In the genomic region with DNA sequence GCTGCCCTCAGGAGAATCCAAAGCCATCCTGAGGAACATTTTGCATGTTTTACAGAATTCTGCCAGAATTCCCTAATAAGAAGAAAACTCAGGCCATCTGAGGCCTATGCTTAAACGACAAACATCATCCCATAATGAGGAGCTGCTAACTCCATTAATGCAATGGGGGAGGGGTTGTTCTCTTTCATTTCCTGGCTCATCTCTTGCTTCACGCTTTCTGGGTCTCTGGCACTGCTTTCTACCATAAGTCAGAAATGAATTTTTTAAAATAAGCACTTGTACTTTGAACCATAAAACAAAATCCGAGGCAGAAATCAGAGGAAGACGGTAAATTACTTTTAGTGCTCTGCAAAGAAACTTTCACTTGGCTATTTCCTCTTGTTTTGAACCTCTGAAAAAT, we compare ENCODE assay signal across 24 mouse cellular contexts.
DNase-seq lines count a peak whose midpoint lies in the region; ATAC-seq and TF ChIP-seq lines count a peak whose summit lies in the region.
"Had no signal": no experiment of that assay in that cellular context is flagged by ENCODE, and none has a peak within 500 bp of the region (broad histone marks: within the 10 kb centered on the region; RNA-seq: fewer than 3 reads in every experiment).

No protein-coding gene starts in this region.

- 0 out of 2 replicates have a peak, but pooled peaks cover 3% of the 10 kb centered on the region for H3K4me1 ChIP-seq in embryonic facial prominence, embryonic 13.5 days
- H3K4me1 ChIP-seq in embryonic facial prominence, embryonic 10.5 days = 0 out of 2 replicates have a peak, but pooled peaks cover 2% of the 10 kb centered on the region
- no peaks in the 10 kb centered on the region for H3K4me1 ChIP-seq in kidney, postnatal 0 days (replicated peaks; ENCODE audit: insufficient read depth, low read length)
- H3K4me1 ChIP-seq in lung, embryonic 14.5 days (ENCODE audit: insufficient read depth) = no peaks in the 10 kb centered on the region
- no peaks in the 10 kb centered on the region for H3K4me1 ChIP-seq in lung, adult 2 months (ENCODE audit: control insufficient read depth, insufficient read depth, low read length)
- 0 out of 2 replicates have a peak, but pooled peaks cover 4% of the 10 kb centered on the region for H3K4me1 ChIP-seq in neural tube, embryonic 13.5 days (replicated peaks)
- H3K4me1 ChIP-seq: forebrain, embryonic 13.5 days had no signal

- no peak overlapping the region for H3K4me2 ChIP-seq in embryonic facial prominence, embryonic 13.5 days
- H3K4me2 ChIP-seq in kidney, postnatal 0 days (ENCODE audit: low read length) = no peak overlapping the region
- H3K4me2 ChIP-seq in lung, embryonic 14.5 days = no peak overlapping the region
- no peak overlapping the region for H3K4me2 ChIP-seq in neural tube, embryonic 13.5 days
- H3K4me2 ChIP-seq: forebrain, embryonic 13.5 days had no signal

- 56% methylated on average over 4 of the region's 4 CpGs for WGBS in embryonic facial prominence, embryonic 13.5 days
- 76% methylated on average over 4 of the region's 4 CpGs for whole genome bisulfite sequencing in embryonic facial prominence, embryonic 10.5 days
- 43% methylated on average over 4 of the region's 4 CpGs for WGBS in kidney, postnatal 0 days
- 57% methylated on average over 4 of the region's 4 CpGs for whole genome bisulfite sequencing in lung, embryonic 14.5 days
- 66% methylated on average over 4 of the region's 4 CpGs for WGBS in lung, adult 2 months
- 63% methylated on average over 4 of the region's 4 CpGs for WGBS in neural tube, embryonic 13.5 days

- no peak for DNase-seq in embryonic facial prominence, embryonic 10.5 days (ENCODE audit: low spot score)
- DNase-seq in kidney, postnatal 0 days (ENCODE audit: low spot score) = peak; percentile 62
- DNase-seq in kidney, adult 8-10 months = no peak
- peak; percentile 34 for DNase-seq in lung, embryonic 14.5 days
- DNase-seq in lung, adult 2 months = no peak
- no peak for DNase-seq in neural tube, embryonic 10.5 days (ENCODE audit: extremely low spot score, low spot score)
- DNase-seq: adrenal gland, adult 8-10 months; adrenal gland, postnatal 14 days; adrenal gland, postnatal 36 days; B cell, adult 2 months; cerebellum, adult 11 months; cerebellum, adult 18-20 months; cerebellum, adult 9-10 months; cerebellum, postnatal 10 days; cerebellum, postnatal 25 days; forebrain, postnatal 0 days had no signal

- TF ChIP-seq POLR2A in lung, adult 2 months (IDR thresholded peaks at IDR 0.05; ENCODE audit: borderline replicate concordance, extremely low read depth, low read depth, low read length) = no peak

- no peak overlapping the region for H3K4me3 ChIP-seq in embryonic facial prominence, embryonic 13.5 days
- no peak overlapping the region for H3K4me3 ChIP-seq in embryonic facial prominence, embryonic 10.5 days
- no peak overlapping the region for H3K4me3 ChIP-seq in kidney, postnatal 0 days (replicated peaks; ENCODE audit: low read depth, low read length)
- H3K4me3 ChIP-seq in lung, embryonic 14.5 days (ENCODE audit: low read depth, low read length) = no peak overlapping the region
- H3K4me3 ChIP-seq in lung, adult 2 months (replicated peaks; ENCODE audit: extremely low read depth, low read depth, low read length) = no peak overlapping the region
- no peak overlapping the region for H3K4me3 ChIP-seq in neural tube, embryonic 13.5 days
- H3K4me3 ChIP-seq: forebrain, embryonic 13.5 days had no signal

- H3K27ac ChIP-seq in embryonic facial prominence, embryonic 13.5 days = 0 out of 2 replicates have a peak overlapping the region, but pooled peaks have one; percentile 7
- H3K27ac ChIP-seq in embryonic facial prominence, embryonic 10.5 days (replicated peaks) = no peak overlapping the region
- no peak overlapping the region for H3K27ac ChIP-seq in kidney, postnatal 0 days
- H3K27ac ChIP-seq in lung, embryonic 14.5 days (ENCODE audit: low read depth) = no peak overlapping the region
- H3K27ac ChIP-seq in neural tube, embryonic 13.5 days (replicated peaks) = peak overlapping the region; percentile 15; the same call in 1 of the 2 replicates
- H3K27ac ChIP-seq: forebrain, embryonic 13.5 days had no signal

- TF ChIP-seq CTCF in kidney, postnatal 0 days (IDR thresholded peaks at IDR 0.05; ENCODE audit: low read depth) = no peak
- TF ChIP-seq CTCF in lung, embryonic 14.5 days (IDR thresholded peaks at IDR 0.05; ENCODE audit: low read depth) = no peak
- TF ChIP-seq CTCF in lung, adult 2 months (IDR thresholded peaks at IDR 0.05; ENCODE audit: insufficient read depth, low read length) = no peak

- no peak overlapping the region for H3K9ac ChIP-seq in embryonic facial prominence, embryonic 13.5 days
- no peak overlapping the region for H3K9ac ChIP-seq in kidney, postnatal 0 days (ENCODE audit: low read depth, low read length)
- H3K9ac ChIP-seq in lung, embryonic 14.5 days = no peak overlapping the region
- H3K9ac ChIP-seq in neural tube, embryonic 13.5 days = no peak overlapping the region
- H3K9ac ChIP-seq: forebrain, embryonic 13.5 days; forebrain, postnatal 0 days had no signal

- H3K27me3 ChIP-seq in embryonic facial prominence, embryonic 13.5 days = no peaks in the 10 kb centered on the region
- no peaks in the 10 kb centered on the region for H3K27me3 ChIP-seq in embryonic facial prominence, embryonic 10.5 days (replicated peaks; ENCODE audit: low read depth, poor library complexity, severe bottlenecking)
- no peaks in the 10 kb centered on the region for H3K27me3 ChIP-seq in kidney, postnatal 0 days (ENCODE audit: insufficient read depth, low read length)
- no peaks in the 10 kb centered on the region for H3K27me3 ChIP-seq in lung, embryonic 14.5 days (ENCODE audit: insufficient read depth, low read length)
- H3K27me3 ChIP-seq in neural tube, embryonic 13.5 days = no peaks in the 10 kb centered on the region
- H3K27me3 ChIP-seq: CH12.LX; forebrain, embryonic 13.5 days; Patski had no signal

- ATAC-seq in embryonic facial prominence, embryonic 13.5 days (ENCODE audit: insufficient number of reproducible peaks, insufficient read depth, low FRiP score, low TSS enrichment, low read depth) = no peak
- ATAC-seq in kidney, postnatal 0 days (replicated peaks; ENCODE audit: low FRiP score, low read depth) = no peak
- no peak for ATAC-seq in lung, embryonic 14.5 days (ENCODE audit: insufficient read depth)
- no peak for ATAC-seq in neural tube, embryonic 13.5 days (ENCODE audit: low read depth)
- ATAC-seq: activated CD4-positive, CD25-positive, alpha-beta regulatory T cell, adult 4 months; CD4-positive, CD25-positive, alpha-beta regulatory T cell, adult 4 months; forebrain, embryonic 13.5 days; forebrain, postnatal 0 days; Patski had no signal

- H3K9me3 ChIP-seq in embryonic facial prominence, embryonic 13.5 days = no peaks in the 10 kb centered on the region
- H3K9me3 ChIP-seq in embryonic facial prominence, embryonic 10.5 days = no peaks in the 10 kb centered on the region
- no peaks in the 10 kb centered on the region for H3K9me3 ChIP-seq in kidney, postnatal 0 days (replicated peaks; ENCODE audit: low read length)
- H3K9me3 ChIP-seq in lung, embryonic 14.5 days (ENCODE audit: low read depth, low read length) = no peaks in the 10 kb centered on the region
- no peaks in the 10 kb centered on the region for H3K9me3 ChIP-seq in neural tube, embryonic 13.5 days
- H3K9me3 ChIP-seq: forebrain, embryonic 13.5 days had no signal

- H3K36me3 ChIP-seq in embryonic facial prominence, embryonic 13.5 days = no peaks in the 10 kb centered on the region
- no peaks in the 10 kb centered on the region for H3K36me3 ChIP-seq in embryonic facial prominence, embryonic 10.5 days (replicated peaks)
- H3K36me3 ChIP-seq in kidney, postnatal 0 days (ENCODE audit: insufficient read depth, low read length) = no peaks in the 10 kb centered on the region
- no peaks in the 10 kb centered on the region for H3K36me3 ChIP-seq in lung, embryonic 14.5 days (ENCODE audit: insufficient read depth)
- no peaks in the 10 kb centered on the region for H3K36me3 ChIP-seq in neural tube, embryonic 13.5 days
- H3K36me3 ChIP-seq: G1E had no signal

Comparison
In these comparisons a context has a peak if more than half of its experiments do, and no peak if none do; other contexts are left out.
1. H3K27ac ChIP-seq: peak in embryonic facial prominence, embryonic 13.5 days (single experiment) and neural tube, embryonic 13.5 days (single experiment); none in embryonic facial prominence, embryonic 10.5 days (single experiment), kidney, postnatal 0 days (single experiment) and lung, embryonic 14.5 days (single experiment).
2. DNase-seq: peak in kidney, postnatal 0 days (single experiment) and lung, embryonic 14.5 days (single experiment); none in embryonic facial prominence, embryonic 10.5 days (single experiment), kidney, adult 8-10 months (0 of 2), lung, adult 2 months (single experiment) and neural tube, embryonic 10.5 days (single experiment).